Mouse (Mus musculus): ENCODE results near the gene Serpind1. TPM values are rescaled to one million over a fixed set of nuclear protein-coding genes. Genes with fewer than 3 reads are reported as not detected.

Gene Serpind1
- polyA plus RNA-seq, 1 experiment from 2014 or later, result 1.1 TPM

- Histone ChIP-seq H3K4me2 (no peak overlapping the region), H3K36me3 (peaks cover 38% of the 10 kb centered on the region), H3K4me3 (no peak overlapping the region), H3K27ac (no peak overlapping the region), H3K9ac (no peak overlapping the region), H3K27me3 (no peaks in the 10 kb centered on the region), H3K4me1 (no peaks in the 10 kb centered on the region), H3K9me3 (no peaks in the 10 kb centered on the region)
- WGBS, result 86% methylated on average over 2 of the region's 2 CpGs
- no peak for ATAC-seq (ENCODE audit: insufficient number of reproducible peaks, low FRiP score, low TSS enrichment, low read depth)
These were observed 5.1 kb upstream of the Serpind1 start for GRCm38 (mm10) chr16:17326064-17326463.

- no peaks in the 10 kb centered on the region for H3K4me1 ChIP-seq
- H3K27me3 ChIP-seq, result no peaks in the 10 kb centered on the region
- H3K9me3 ChIP-seq, result no peaks in the 10 kb centered on the region
- 85% methylated on average over 1 of the region's 1 CpGs for WGBS
- no peak overlapping the region for H3K4me2 ChIP-seq
- no peak overlapping the region for H3K4me3 ChIP-seq
- H3K36me3 ChIP-seq, result peaks cover 12% of the 10 kb centered on the region
- H3K27ac ChIP-seq, result no peak overlapping the region
- no peak for ATAC-seq (ENCODE audit: insufficient number of reproducible peaks, low FRiP score, low TSS enrichment, low read depth)
- no peak overlapping the region for H3K9ac ChIP-seq
These were observed 1.2 kb upstream of the Serpind1 start for GRCm38 (mm10) chr16:17329848-17330570.

GRCm38 (mm10) chr16:17331855-17332254 is 684 bp downstream of the Serpind1 start:
- WGBS, result 91% methylated on average over 5 of the region's 5 CpGs
- H3K4me3 ChIP-seq, result no peak overlapping the region
- no peaks in the 10 kb centered on the region for H3K4me1 ChIP-seq
- no peak overlapping the region for H3K9ac ChIP-seq
- H3K4me2 ChIP-seq, result no peak overlapping the region
- no peak for ATAC-seq (ENCODE audit: insufficient number of reproducible peaks, low FRiP score, low TSS enrichment, low read depth)
- peaks cover 10% of the 10 kb centered on the region; the same call in 1 of the 2 replicates for H3K36me3 ChIP-seq
- H3K27me3 ChIP-seq, result no peaks in the 10 kb centered on the region
- H3K27ac ChIP-seq, result no peak overlapping the region
- no peaks in the 10 kb centered on the region for H3K9me3 ChIP-seq

- H3K9me3 ChIP-seq, result no peaks in the 10 kb centered on the region
- H3K27ac ChIP-seq, result no peak overlapping the region
- peaks cover 16% of the 10 kb centered on the region; the same call in 1 of the 2 replicates for H3K36me3 ChIP-seq
- ATAC-seq (ENCODE audit: insufficient number of reproducible peaks, low FRiP score, low TSS enrichment, low read depth), result no peak
- H3K9ac ChIP-seq, result no peak overlapping the region
- H3K4me3 ChIP-seq, result no peak overlapping the region
- H3K4me1 ChIP-seq, result no peaks in the 10 kb centered on the region
- no peaks in the 10 kb centered on the region for H3K27me3 ChIP-seq
- H3K4me2 ChIP-seq, result no peak overlapping the region
These were observed 3.4 kb downstream of the Serpind1 start for GRCm38 (mm10) chr16:17334574-17334973.

- Histone ChIP-seq H3K4me1 (no peaks in the 10 kb centered on the region), H3K9ac (no peak overlapping the region), H3K27ac (no peak overlapping the region), H3K36me3 (peaks cover 21% of the 10 kb centered on the region; the same call in 1 of the 2 replicates), H3K4me2 (no peak overlapping the region), H3K27me3 (no peaks in the 10 kb centered on the region), H3K4me3 (no peak overlapping the region), H3K9me3 (no peaks in the 10 kb centered on the region)
- 47% methylated on average over 1 of the region's 1 CpGs for WGBS
- no peak for ATAC-seq (ENCODE audit: insufficient number of reproducible peaks, low FRiP score, low TSS enrichment, low read depth)
These were observed 4.9 kb downstream of the Serpind1 start for GRCm38 (mm10) chr16:17336089-17336488.

- Histone ChIP-seq H3K4me1 (no peaks in the 10 kb centered on the region), H3K9me3 (no peaks in the 10 kb centered on the region), H3K36me3 (peaks cover 38% of the 10 kb centered on the region), H3K9ac (no peak overlapping the region), H3K4me3 (no peak overlapping the region), H3K4me2 (no peak overlapping the region), H3K27ac (no peak overlapping the region), H3K27me3 (no peaks in the 10 kb centered on the region)
- no peak for ATAC-seq (ENCODE audit: insufficient number of reproducible peaks, low FRiP score, low TSS enrichment, low read depth)
- 91% methylated on average over 7 of the region's 7 CpGs for WGBS
These were observed 8.5 kb downstream of the Serpind1 start for GRCm38 (mm10) chr16:17339701-17340100.

GRCm38 (mm10) chr16:17340705-17341104 is 9.5 kb downstream of the Serpind1 start:
- no peak overlapping the region for H3K4me2 ChIP-seq
- H3K4me1 ChIP-seq, result no peaks in the 10 kb centered on the region
- H3K9me3 ChIP-seq, result no peaks in the 10 kb centered on the region
- ATAC-seq (ENCODE audit: insufficient number of reproducible peaks, low FRiP score, low TSS enrichment, low read depth), result no peak
- H3K36me3 ChIP-seq, result peaks cover 38% of the 10 kb centered on the region
- H3K9ac ChIP-seq, result no peak overlapping the region
- H3K27ac ChIP-seq, result no peak overlapping the region
- H3K4me3 ChIP-seq, result no peak overlapping the region
- 79% methylated on average over 2 of the region's 2 CpGs for WGBS
- H3K27me3 ChIP-seq, result no peaks in the 10 kb centered on the region

- ATAC-seq (ENCODE audit: insufficient number of reproducible peaks, low FRiP score, low TSS enrichment, low read depth), result no peak
- no peaks in the 10 kb centered on the region for H3K27me3 ChIP-seq
- 84% methylated on average over 4 of the region's 4 CpGs for WGBS
- H3K27ac ChIP-seq, result no peak overlapping the region
- H3K36me3 ChIP-seq, result peaks cover 35% of the 10 kb centered on the region
- H3K4me3 ChIP-seq, result no peak overlapping the region
- H3K4me1 ChIP-seq, result no peaks in the 10 kb centered on the region
- H3K9ac ChIP-seq, result no peak overlapping the region
- H3K9me3 ChIP-seq, result no peaks in the 10 kb centered on the region
- no peak overlapping the region for H3K4me2 ChIP-seq
These were observed 10.7 kb downstream of the Serpind1 start for GRCm38 (mm10) chr16:17341847-17342246.

- no peak overlapping the region for H3K9ac ChIP-seq
These were observed 14.1 kb downstream of the Serpind1 start for GRCm38 (mm10) chr16:17345141-17345812.

GRCm38 (mm10) chr16:17345813-17346155 is 14.6 kb downstream of the Serpind1 start:
- Histone ChIP-seq H3K4me1 (no peaks in the 10 kb centered on the region), H3K27ac (no peak overlapping the region), H3K4me3 (no peak overlapping the region), H3K4me2 (no peak overlapping the region), H3K36me3 (peaks cover 55% of the 10 kb centered on the region), H3K9me3 (no peaks in the 10 kb centered on the region), H3K27me3 (no peaks in the 10 kb centered on the region), H3K9ac (no peak overlapping the region)
- no peak for ATAC-seq (ENCODE audit: insufficient number of reproducible peaks, low FRiP score, low TSS enrichment, low read depth)
- whole genome bisulfite sequencing, result 93% methylated on average over 2 of the region's 2 CpGs

More at GRCm38 (mm10) chr16:17345141-17345812, 14.1 kb downstream of the Serpind1 start:
- ATAC-seq (ENCODE audit: insufficient number of reproducible peaks, low FRiP score, low TSS enrichment, low read depth), result no peak
- no peaks in the 10 kb centered on the region for H3K4me1 ChIP-seq
- no peak overlapping the region for H3K27ac ChIP-seq
- no peaks in the 10 kb centered on the region for H3K27me3 ChIP-seq
- H3K4me2 ChIP-seq, result no peak overlapping the region
- no peaks in the 10 kb centered on the region for H3K9me3 ChIP-seq
- 84% methylated on average over 8 of the region's 8 CpGs for WGBS
- H3K4me3 ChIP-seq, result no peak overlapping the region
- peaks cover 53% of the 10 kb centered on the region for H3K36me3 ChIP-seq

GRCm38 (mm10) chr16:17346766-17347165 is 15.6 kb downstream of the Serpind1 start:
- H3K4me1 ChIP-seq, result no peaks in the 10 kb centered on the region
- H3K27ac ChIP-seq, result no peak overlapping the region
- 87% methylated on average over 1 of the region's 1 CpGs for WGBS
- H3K9me3 ChIP-seq, result no peaks in the 10 kb centered on the region
- H3K4me3 ChIP-seq, result no peak overlapping the region
- no peak overlapping the region for H3K4me2 ChIP-seq
- H3K9ac ChIP-seq, result no peak overlapping the region
- H3K27me3 ChIP-seq, result no peaks in the 10 kb centered on the region
- H3K36me3 ChIP-seq, result peaks cover 65% of the 10 kb centered on the region
- ATAC-seq (ENCODE audit: insufficient number of reproducible peaks, low FRiP score, low TSS enrichment, low read depth), result no peak

GRCm38 (mm10) chr16:17356031-17356430 is 24.9 kb downstream of the Serpind1 start:
- no peak overlapping the region for H3K4me3 ChIP-seq
- no peaks in the 10 kb centered on the region for H3K27me3 ChIP-seq
- peaks cover 53% of the 10 kb centered on the region for H3K36me3 ChIP-seq
- H3K27ac ChIP-seq, result no peak overlapping the region
- H3K9ac ChIP-seq, result no peak overlapping the region
- WGBS, result 86% methylated on average over 6 of the region's 6 CpGs
- H3K4me2 ChIP-seq, result no peak overlapping the region
- no peak for ATAC-seq (ENCODE audit: insufficient number of reproducible peaks, low FRiP score, low TSS enrichment, low read depth)
- no peaks in the 10 kb centered on the region for H3K9me3 ChIP-seq
- H3K4me1 ChIP-seq, result no peaks in the 10 kb centered on the region

Measured in limb, embryonic 15.5 days (tissue).